Mouse (Mus musculus) midbrain, postnatal 0 days (tissue): Measurements from ENCODE around the gene Trim38. TPM values are rescaled to one million over a fixed set of nuclear protein-coding genes. Genes with fewer than 3 reads are reported as not detected.

ENCODE experiments used
- ATAC-seq: fragments of 200-750 bp; cut with Nextera tagmentation; 2 replicates; pipeline ENCODE4 v1.8.0; 2017; ENCODE audit warnings: moderate number of reproducible peaks, mild to moderate bottlenecking, moderate TSS enrichment, moderate library complexity; ENCODE audit not compliant: low FRiP score
- DNase-seq: peaks from one replicate; pipeline ENCODE4 v3.0.0-alpha.2; 2015; ENCODE audit warnings: low spot score
- H3K27ac ChIP-seq: fragments of 300-500 bp; sonication (generic); 2 replicates; pipeline ENCODE4 v1.5.1; 2014; ENCODE audit warnings: low read depth, mild to moderate bottlenecking, low read length, mixed read lengths
- H3K27me3 ChIP-seq: fragments of 300-500 bp; sonication (generic); 2 replicates; pipeline ENCODE4 v1.6.1; 2014; ENCODE audit warnings: low read length, control low read depth, mixed read lengths; ENCODE audit not compliant: insufficient read depth
- H3K36me3 ChIP-seq: fragments of 300-500 bp; sonication (generic); 2 replicates; pipeline ENCODE4 v1.6.1; 2014; ENCODE audit warnings: low read length, control low read depth, mixed read lengths; ENCODE audit not compliant: insufficient read depth
- H3K4me1 ChIP-seq: fragments of 300-500 bp; sonication (generic); 2 replicates; pipeline ENCODE4 v1.6.1; 2014; ENCODE audit warnings: mild to moderate bottlenecking, control low read depth, antibody characterized with exemption, low read length, mixed read lengths; ENCODE audit not compliant: insufficient read depth
- H3K4me2 ChIP-seq: fragments of 300-500 bp; sonication (generic); 2 replicates; pipeline ENCODE4 v1.6.1; 2014; ENCODE audit warnings: low read depth, mild to moderate bottlenecking, low read length, mixed read lengths; ENCODE audit not compliant: poor library complexity, severe bottlenecking
- H3K4me3 ChIP-seq: fragments of 300-500 bp; sonication (generic); 2 replicates; pipeline ENCODE4 v1.5.1; 2014; ENCODE audit warnings: low read depth, mild to moderate bottlenecking, low read length, moderate library complexity
- H3K9ac ChIP-seq: fragments of 300-500 bp; sonication (generic); replicated peaks from 2 replicates; pipeline ENCODE4 v1.6.1; 2014; ENCODE audit warnings: mild to moderate bottlenecking, low read length, moderate library complexity, mixed read lengths; ENCODE audit not compliant: poor library complexity, severe bottlenecking
- H3K9me3 ChIP-seq: fragments of 300-500 bp; sonication (generic); 2 replicates; pipeline ENCODE4 v1.6.1; 2016; ENCODE audit warnings: low read length, control low read depth
- CTCF ChIP-seq: IDR thresholded peaks from 2 replicates; pipeline ENCODE4 v1.5.1; 2016; ENCODE audit warnings: antibody characterized with exemption, mild to moderate bottlenecking
- WGBS: fragments of 180-500 bp; shearing (Covaris S2); extraction: QIAGEN DNeasy Blood & Tissue Kit; methylation state at CpG from one replicate; pipeline ENCODE4 v1.1.7; 2014; 5-methylcytosine and 5-hydroxymethylcytosine counted together
- polyA plus RNA-seq: library from polyadenylated mRNA; unstranded; fragments of >200 nt; fragmentation: Nextera tagmentation; extraction: Ambion mirVana; gene quantifications from 2 replicates; pipeline ENCODE4 v1.2.1, GENCODE M21; 2015
- total RNA-seq: library from RNA; depleted of rRNA; stranded (reverse); fragments of >200 nt; gene quantifications from 2 replicates; pipeline ENCODE4 v1.2.3, GENCODE M21; 2014

Gene Trim38
- total and polyA plus RNA-seq, 2 experiments from 2014 or later: 0.10 TPM; not detected in 1

- no peak for DNase-seq
- Histone ChIP-seq H3K4me2 (no peak overlapping the region), H3K27ac (no peak overlapping the region), H3K9ac (no peak overlapping the region), H3K27me3 (no peaks in the 10 kb centered on the region), H3K36me3 (no peaks in the 10 kb centered on the region), H3K4me3 (no peak overlapping the region), H3K4me1 (no peaks in the 10 kb centered on the region), H3K9me3 (no peaks in the 10 kb centered on the region)
- 61% methylated on average over 8 of the region's 8 CpGs for WGBS
- TF ChIP-seq CTCF: no peak
- ATAC-seq: no peak
These were observed 39.2 kb upstream of the Trim38 start for GRCm38 (mm10) chr13:23730479-23730878.

GRCm38 (mm10) chr13:23732156-23732804 is 37.4 kb upstream of the Trim38 start:
- no peak overlapping the region for H3K4me3 ChIP-seq
- ATAC-seq (0 out of 2 replicates have a peak, but pooled peaks have one; percentile 66), DNase-seq (peak; percentile 69)

GRCm38 (mm10) chr13:23737091-23737490 is 32.6 kb upstream of the Trim38 start:
- Histone ChIP-seq H3K4me1 (no peaks in the 10 kb centered on the region), H3K27ac (no peak overlapping the region), H3K9ac (no peak overlapping the region), H3K36me3 (no peaks in the 10 kb centered on the region), H3K4me2 (no peak overlapping the region), H3K9me3 (no peaks in the 10 kb centered on the region), H3K27me3 (no peaks in the 10 kb centered on the region), H3K4me3 (no peak overlapping the region)
- 65% methylated on average over 5 of the region's 5 CpGs for WGBS
- no peak for TF ChIP-seq CTCF
- DNase-seq: no peak
- ATAC-seq: no peak

More at GRCm38 (mm10) chr13:23732156-23732804, 37.4 kb upstream of the Trim38 start:
- Histone ChIP-seq H3K36me3 (no peaks in the 10 kb centered on the region), H3K27me3 (no peaks in the 10 kb centered on the region), H3K27ac (no peak overlapping the region), H3K9me3 (no peaks in the 10 kb centered on the region), H3K4me1 (no peaks in the 10 kb centered on the region), H3K9ac (no peak overlapping the region), H3K4me2 (no peak overlapping the region)
- 21% methylated on average over 8 of the region's 8 CpGs for WGBS
- peak; percentile 91 for TF ChIP-seq CTCF

- Histone ChIP-seq H3K27me3 (no peaks in the 10 kb centered on the region), H3K4me2 (peak overlapping the region; percentile 99), H3K36me3 (no peaks in the 10 kb centered on the region), H3K9me3 (no peaks in the 10 kb centered on the region), H3K9ac (peak overlapping the region; percentile 55; the same call in 1 of the 2 replicates), H3K4me3 (peak overlapping the region; percentile 56), H3K4me1 (no peaks in the 10 kb centered on the region), H3K27ac (peak overlapping the region; percentile 78)
- WGBS: 24% methylated on average over 4 of the region's 4 CpGs
- DNase-seq: no peak
- TF ChIP-seq CTCF: no peak
- no peak for ATAC-seq
These were observed 31.7 kb upstream of the Trim38 start for GRCm38 (mm10) chr13:23738041-23738440.

GRCm38 (mm10) chr13:23738677-23739068 is 31.0 kb upstream of the Trim38 start, which contains the start of gene Hist1h1c:
Gene Hist1h1c (plus strand): TSS chr13:23738808.
- WGBS: under 1% methylated on average over 30 of the region's 38 CpGs
- Histone ChIP-seq H3K4me1 (no peaks in the 10 kb centered on the region), H3K27ac (peak within 1 kb of the TSS; percentile 78), H3K9ac (peak within 1 kb of the TSS; percentile 55), H3K27me3 (no peaks in the 10 kb centered on the region), H3K4me2 (peak within 1 kb of the TSS; percentile 99), H3K9me3 (no peaks in the 10 kb centered on the region), H3K4me3 (peak within 1 kb of the TSS; percentile 56), H3K36me3 (no peaks in the 10 kb centered on the region)
- TF ChIP-seq CTCF: no peak
- peak; percentile 94 for ATAC-seq
- peak; percentile 93 for DNase-seq

GRCm38 (mm10) chr13:23739069-23739921 is 30.4 kb upstream of the Trim38 start:
- Histone ChIP-seq H3K4me1 (no peaks in the 10 kb centered on the region), H3K9ac (peak overlapping the region; percentile 55), H3K27me3 (no peaks in the 10 kb centered on the region), H3K36me3 (no peaks in the 10 kb centered on the region), H3K27ac (peak overlapping the region; percentile 78), H3K4me2 (peak overlapping the region; percentile 99), H3K4me3 (peak overlapping the region; percentile 56), H3K9me3 (no peaks in the 10 kb centered on the region)
- peak; percentile 97 for DNase-seq
- no peak for TF ChIP-seq CTCF
- 1% methylated on average over 39 of the region's 39 CpGs for WGBS
- ATAC-seq: peak; percentile 89
